Mouse (Mus musculus) layer of hippocampus, adult 11-12 months (tissue): ENCODE data around the gene Gm11938.

ENCODE experiments used
- DNase-seq: peaks from one replicate; pipeline ENCODE4 v3.0.0; 2022; ENCODE audit warnings: low spot score

The Gm11938 gene

GRCm38 (mm10) chr11:99573164-99573563 lies 29.9 kb downstream of the Gm11938 start:
- no peak for DNase-seq

GRCm38 (mm10) chr11:99566530-99566929 lies 36.6 kb downstream of the Gm11938 start, which contains the start of gene Krtap3-1:
TSS of gene Krtap3-1 (minus strand) at chr11:99566630.
- no peak for DNase-seq

- DNase-seq = no peak
These were observed 40.5 kb downstream of the Gm11938 start for GRCm38 (mm10) chr11:99562580-99562979.

- no peak for DNase-seq
These were observed 43.7 kb downstream of the Gm11938 start, which contains the start of gene Gm11939 for GRCm38 (mm10) chr11:99559366-99559765. TSS of gene Gm11939 (minus strand) at chr11:99559466.

- no peak for DNase-seq
These were observed 44.9 kb downstream of the Gm11938 start for GRCm38 (mm10) chr11:99557976-99558745.

- DNase-seq = no peak
These were observed 46.4 kb downstream of the Gm11938 start, which contains the start of gene Krtap3-2 for GRCm38 (mm10) chr11:99556753-99557152. TSS of gene Krtap3-2 (minus strand) at chr11:99556853.

- DNase-seq = no peak
These were observed 46.9 kb downstream of the Gm11938 start for GRCm38 (mm10) chr11:99556195-99556594.
